Mouse (Mus musculus) hindbrain, embryonic 11.5 days (tissue): Measurements from ENCODE around the gene Zc3hav1l. TPM values are rescaled to one million over a fixed set of nuclear protein-coding genes. Genes with fewer than 3 reads are reported as not detected.

Experiments
- ATAC-seq: fragments of 200-750 bp; cut with Nextera tagmentation; 2 replicates; pipeline ENCODE4 v1.8.0; 2017; ENCODE audit warnings: mild to moderate bottlenecking, moderate TSS enrichment, moderate library complexity; ENCODE audit not compliant: low FRiP score
- DNase-seq: peaks from one replicate; pipeline ENCODE4 v3.0.0-alpha.2; 2015; ENCODE audit warnings: low spot score
- H3K27ac ChIP-seq: fragments of 300-500 bp; sonication (generic); 2 replicates; pipeline ENCODE4 v1.5.1; 2014; ENCODE audit warnings: mild to moderate bottlenecking, low read depth, low read length
- H3K27me3 ChIP-seq: fragments of 300-500 bp; sonication (generic); 2 replicates; pipeline ENCODE4 v1.6.1; 2014; ENCODE audit warnings: mild to moderate bottlenecking, low read length, moderate library complexity, mixed read lengths; ENCODE audit not compliant: control insufficient read depth, insufficient read depth
- H3K36me3 ChIP-seq: fragments of 300-500 bp; sonication (generic); 2 replicates; pipeline ENCODE4 v1.6.1; 2014; ENCODE audit warnings: mild to moderate bottlenecking, low read length, moderate library complexity, mixed read lengths; ENCODE audit not compliant: control insufficient read depth, insufficient read depth
- H3K4me1 ChIP-seq: fragments of 300-500 bp; sonication (generic); replicated peaks from 2 replicates; pipeline ENCODE4 v1.6.1; 2014; ENCODE audit warnings: low read length, mixed read lengths; ENCODE audit not compliant: control insufficient read depth, insufficient read depth
- H3K4me2 ChIP-seq: fragments of 300-500 bp; sonication (generic); replicated peaks from 2 replicates; pipeline ENCODE4 v1.6.1; 2014; ENCODE audit warnings: mild to moderate bottlenecking, low read depth, low read length
- H3K4me3 ChIP-seq: fragments of 300-500 bp; sonication (generic); 2 replicates; pipeline ENCODE4 v1.5.1; 2014; ENCODE audit warnings: low read depth, low read length
- H3K9ac ChIP-seq: fragments of 300-500 bp; sonication (generic); 2 replicates; pipeline ENCODE4 v1.6.1; 2014; ENCODE audit warnings: low read depth, low read length
- H3K9me3 ChIP-seq: fragments of 300-500 bp; sonication (generic); 2 replicates; pipeline ENCODE4 v1.6.1; 2016; ENCODE audit warnings: low read length; ENCODE audit not compliant: control insufficient read depth
- WGBS: fragments of 180-500 bp; shearing (Covaris S2); extraction: QIAGEN DNeasy Blood & Tissue Kit; methylation state at CpG from one replicate; pipeline ENCODE4 v1.1.7; 2014; 5-methylcytosine and 5-hydroxymethylcytosine counted together
- polyA plus RNA-seq: library from polyadenylated mRNA; unstranded; fragments of >200 nt; fragmentation: Nextera tagmentation; extraction: Ambion mirVana; gene quantifications from 2 replicates; pipeline ENCODE4 v1.2.1, GENCODE M21; 2014

Zc3hav1l gene
- polyA plus RNA-seq, 1 experiment from 2014 or later, result 14.9 TPM

- H3K9me3 ChIP-seq, result no peaks in the 10 kb centered on the region
- no peak overlapping the region for H3K4me3 ChIP-seq
- H3K9ac ChIP-seq, result no peak overlapping the region
- no peak for DNase-seq
- no peaks in the 10 kb centered on the region for H3K36me3 ChIP-seq
- 80% methylated on average over 6 of the region's 6 CpGs for WGBS
- no peaks in the 10 kb centered on the region for H3K27me3 ChIP-seq
- no peak for ATAC-seq
- no peak overlapping the region for H3K27ac ChIP-seq
- H3K4me1 ChIP-seq, result no peaks in the 10 kb centered on the region
- H3K4me2 ChIP-seq, result no peak overlapping the region
Measured at GRCm38 (mm10) chr6:38337951-38338350, 38.9 kb upstream of the Zc3hav1l start.

- no peaks in the 10 kb centered on the region for H3K27me3 ChIP-seq
- no peaks in the 10 kb centered on the region for H3K9me3 ChIP-seq
- 90% methylated on average over 4 of the region's 4 CpGs for WGBS
- ATAC-seq (no peak), DNase-seq (no peak)
- no peaks in the 10 kb centered on the region for H3K36me3 ChIP-seq
- H3K27ac ChIP-seq, result no peak overlapping the region
- no peaks in the 10 kb centered on the region for H3K4me1 ChIP-seq
- H3K9ac ChIP-seq, result no peak overlapping the region
- no peak overlapping the region for H3K4me2 ChIP-seq
- no peak overlapping the region for H3K4me3 ChIP-seq
Measured at GRCm38 (mm10) chr6:38337166-38337705, 38.2 kb upstream of the Zc3hav1l start.

- no peak for ATAC-seq
- Histone ChIP-seq H3K27ac (no peak overlapping the region), H3K4me2 (no peak overlapping the region), H3K36me3 (no peaks in the 10 kb centered on the region), H3K4me1 (no peaks in the 10 kb centered on the region), H3K9me3 (no peaks in the 10 kb centered on the region), H3K9ac (no peak overlapping the region), H3K27me3 (no peaks in the 10 kb centered on the region), H3K4me3 (no peak overlapping the region)
- 84% methylated on average over 6 of the region's 6 CpGs for WGBS
- DNase-seq, result no peak
Measured at GRCm38 (mm10) chr6:38335264-38335663, 36.2 kb upstream of the Zc3hav1l start.

- WGBS, result 16% methylated on average over 4 of the region's 4 CpGs
- peak; percentile 79 for DNase-seq
- Histone ChIP-seq H3K4me1 (no peaks in the 10 kb centered on the region), H3K9me3 (no peaks in the 10 kb centered on the region), H3K27ac (no peak overlapping the region), H3K4me3 (no peak overlapping the region), H3K9ac (no peak overlapping the region), H3K36me3 (no peaks in the 10 kb centered on the region), H3K27me3 (no peaks in the 10 kb centered on the region), H3K4me2 (no peak overlapping the region)
- ATAC-seq, result no peak
Measured at GRCm38 (mm10) chr6:38326596-38326995, 27.5 kb upstream of the Zc3hav1l start.

DNA sequence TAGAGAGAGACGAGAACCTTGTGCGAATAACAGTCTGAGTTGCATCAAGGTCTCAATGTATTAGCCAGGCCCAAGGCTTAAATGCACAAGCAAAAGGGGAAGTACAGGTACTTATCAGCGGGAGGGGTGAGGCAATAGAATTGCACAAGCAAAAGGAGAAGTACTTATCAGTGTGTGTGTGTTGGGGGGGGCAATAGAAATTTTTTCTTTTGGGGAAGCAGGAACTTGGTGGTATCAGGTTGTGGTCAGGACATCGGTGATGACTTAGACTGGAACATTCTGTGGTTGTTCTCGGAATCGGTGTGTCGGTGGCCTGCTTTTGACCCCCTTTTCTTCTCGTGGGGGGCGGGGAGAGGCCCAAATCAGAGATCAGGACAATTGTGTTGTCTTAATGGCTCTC, 21.6 kb upstream of the Zc3hav1l start:
- ATAC-seq, result no peak
- H3K4me2 ChIP-seq, result no peak overlapping the region

DNA sequence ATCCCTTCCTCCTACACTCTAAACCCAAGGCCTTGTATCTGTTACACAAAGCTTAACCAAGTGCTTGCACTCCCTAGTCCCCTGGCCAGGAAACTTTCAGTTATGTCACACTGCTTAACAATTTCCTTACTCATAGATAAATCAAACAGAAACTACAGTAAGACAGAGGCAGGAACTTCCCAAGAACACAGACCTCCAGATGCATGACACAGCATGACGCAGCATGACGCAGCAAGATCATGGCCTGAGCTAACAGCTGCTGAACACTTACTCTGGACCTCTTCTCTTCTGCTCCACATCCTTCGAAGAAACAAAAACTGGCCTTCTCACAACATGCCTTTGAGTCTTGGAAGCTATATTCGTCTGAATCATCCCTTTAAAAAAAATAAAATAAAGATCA, 17.0 kb upstream of the Zc3hav1l start:
- no peaks in the 10 kb centered on the region for H3K4me1 ChIP-seq
- DNase-seq, result no peak
- H3K36me3 ChIP-seq, result no peaks in the 10 kb centered on the region
- H3K9ac ChIP-seq, result no peak overlapping the region
- ATAC-seq, result no peak
- H3K9me3 ChIP-seq, result no peaks in the 10 kb centered on the region
- H3K4me2 ChIP-seq, result no peak overlapping the region
- no peak overlapping the region for H3K27ac ChIP-seq
- H3K27me3 ChIP-seq, result no peaks in the 10 kb centered on the region
- H3K4me3 ChIP-seq, result no peak overlapping the region
- 93% methylated on average over 4 of the region's 4 CpGs for WGBS

More for the DNA sequence above, 21.6 kb upstream of the Zc3hav1l start:
- no peaks in the 10 kb centered on the region for H3K9me3 ChIP-seq
- WGBS, result 93% methylated on average over 9 of the region's 9 CpGs
- H3K36me3 ChIP-seq, result no peaks in the 10 kb centered on the region
- no peaks in the 10 kb centered on the region for H3K27me3 ChIP-seq
- no peaks in the 10 kb centered on the region for H3K4me1 ChIP-seq
- H3K9ac ChIP-seq, result no peak overlapping the region
- H3K4me3 ChIP-seq, result no peak overlapping the region
- H3K27ac ChIP-seq, result no peak overlapping the region
- DNase-seq, result no peak

DNA sequence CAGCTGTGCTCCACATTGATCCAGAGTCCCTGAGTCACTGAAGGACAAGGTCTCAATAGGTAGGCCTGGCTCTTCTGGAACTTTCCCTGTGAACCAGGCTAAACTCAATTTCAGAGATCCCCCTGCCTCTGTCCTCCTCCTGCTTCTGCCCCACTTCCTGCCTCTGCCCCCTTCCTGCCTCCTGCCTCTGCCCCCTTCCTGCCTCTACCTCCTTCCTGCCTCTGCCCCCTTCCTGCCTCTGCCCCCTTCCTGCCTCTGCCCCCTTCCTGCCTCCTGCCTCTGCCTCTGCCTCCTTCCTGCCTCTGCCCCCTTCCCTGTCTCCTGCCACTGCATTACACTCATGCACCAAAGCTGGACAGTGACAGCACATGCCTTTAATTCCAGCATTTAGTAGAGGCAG, 10.7 kb upstream of the Zc3hav1l start:
- H3K9me3 ChIP-seq, result no peaks in the 10 kb centered on the region
- H3K4me2 ChIP-seq, result no peak overlapping the region
- H3K9ac ChIP-seq, result no peak overlapping the region
- no peak overlapping the region for H3K27ac ChIP-seq
- H3K4me3 ChIP-seq, result no peak overlapping the region
- H3K36me3 ChIP-seq, result no peaks in the 10 kb centered on the region
- no peak for DNase-seq
- H3K4me1 ChIP-seq, result no peaks in the 10 kb centered on the region
- no peaks in the 10 kb centered on the region for H3K27me3 ChIP-seq
- ATAC-seq, result no peak

DNA sequence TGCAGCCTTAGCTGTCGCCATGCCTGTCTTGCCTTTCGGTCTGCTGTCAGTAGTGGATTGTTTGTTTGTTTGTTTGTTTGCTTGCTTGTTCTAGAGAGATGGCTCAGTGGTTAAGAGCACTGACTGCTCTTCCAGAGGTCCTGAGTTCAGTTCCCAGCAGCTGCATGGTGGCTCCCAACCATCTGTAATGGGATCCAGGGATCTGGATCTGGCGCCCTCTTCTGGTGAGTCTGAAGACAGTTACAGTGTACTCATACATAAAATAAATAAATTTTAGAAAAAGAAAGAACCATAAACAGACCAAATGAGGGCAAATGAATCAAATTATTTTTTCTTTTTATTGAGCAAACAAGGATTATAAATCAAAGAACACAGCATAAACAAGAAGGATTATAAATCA, 5.9 kb upstream of the Zc3hav1l start:
- no peaks in the 10 kb centered on the region for H3K27me3 ChIP-seq

DNA sequence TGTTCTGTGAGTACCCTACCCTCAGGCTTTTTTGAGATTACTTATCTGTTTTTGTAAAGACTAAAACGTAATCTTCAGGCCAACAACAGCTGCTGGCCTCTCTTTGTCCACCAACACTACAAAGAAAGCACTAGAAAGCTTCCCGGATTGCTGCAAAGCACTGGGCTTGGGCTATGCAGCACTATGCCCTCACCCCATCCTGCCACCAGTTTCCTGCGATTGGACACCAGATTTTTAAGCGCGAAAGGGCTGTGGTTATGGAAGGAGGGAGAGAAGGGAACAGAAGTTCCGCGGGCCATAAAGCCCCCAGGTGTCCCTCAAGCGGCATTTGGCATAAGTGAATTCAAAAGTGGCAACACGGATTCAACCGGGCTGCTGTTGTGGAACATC, 818 bp downstream of the Zc3hav1l start:
- Histone ChIP-seq H3K4me1 (no peaks in the 10 kb centered on the region), H3K4me3 (peak overlapping the region; percentile 59), H3K4me2 (peak overlapping the region; percentile 78), H3K36me3 (peaks cover 5% of the 10 kb centered on the region; the same call in 1 of the 2 replicates), H3K9me3 (no peaks in the 10 kb centered on the region), H3K27ac (peak overlapping the region; percentile 94), H3K27me3 (no peaks in the 10 kb centered on the region), H3K9ac (peak overlapping the region; percentile 90)
- WGBS, result 1% methylated on average over 10 of the region's 10 CpGs
- ATAC-seq (peak; percentile 48), DNase-seq (peak; percentile 75)

More for the DNA sequence above, 5.9 kb upstream of the Zc3hav1l start:
- Histone ChIP-seq H3K4me2 (no peak overlapping the region), H3K27ac (no peak overlapping the region), H3K9me3 (no peaks in the 10 kb centered on the region), H3K9ac (no peak overlapping the region), H3K4me1 (no peaks in the 10 kb centered on the region), H3K36me3 (no peaks in the 10 kb centered on the region), H3K4me3 (no peak overlapping the region)
- WGBS, result 72% methylated on average over 3 of the region's 3 CpGs
- ATAC-seq, result no peak
- DNase-seq, result no peak
